Mouse (Mus musculus): ENCODE measurements at regions not wholly inside any gene's neighbourhood (a gene's known extent, or its start where the extent isn't known, plus 50 kb on each side); places are given as distances from the start of the nearest gene placed in this dataset.

GRCm38 (mm10) chr16:28018311-28018710 is 629.6 kb downstream of the Ccdc50 start:
- no peak overlapping the region for H3K9ac ChIP-seq (ENCODE audit: low read depth, poor library complexity, severe bottlenecking)
- H3K4me3 ChIP-seq (ENCODE audit: low read depth, low read length): no peak overlapping the region
- H3K4me1 ChIP-seq (ENCODE audit: control insufficient read depth, insufficient read depth, low read length): no peaks in the 10 kb centered on the region
- H3K9me3 ChIP-seq (replicated peaks; ENCODE audit: control insufficient read depth, insufficient read depth, low read length, poor library complexity, severe bottlenecking): no peaks in the 10 kb centered on the region
- no peaks in the 10 kb centered on the region for H3K36me3 ChIP-seq (ENCODE audit: control insufficient read depth, insufficient read depth, low read length, poor library complexity, severe bottlenecking)
- no peaks in the 10 kb centered on the region for H3K27me3 ChIP-seq (ENCODE audit: control insufficient read depth, insufficient read depth, low read length, poor library complexity, severe bottlenecking)
- TF ChIP-seq CTCF (IDR thresholded peaks at IDR 0.05; ENCODE audit: low read depth, low read length): no peak
- no peak for TF ChIP-seq EP300 (IDR thresholded peaks at IDR 0.05; ENCODE audit: insufficient read depth, low read depth, low read length)
- TF ChIP-seq POLR2A (IDR thresholded peaks at IDR 0.05; ENCODE audit: insufficient read depth, low read length): no peak
- H3K27ac ChIP-seq (ENCODE audit: insufficient read depth, low read length): no peak overlapping the region

- Histone ChIP-seq H3K4me1 (ENCODE audit: control insufficient read depth, insufficient read depth, low read length) (peaks cover 3% of the 10 kb centered on the region), H3K36me3 (ENCODE audit: control insufficient read depth, insufficient read depth, low read length, poor library complexity, severe bottlenecking) (no peaks in the 10 kb centered on the region), H3K9ac (ENCODE audit: low read depth, poor library complexity, severe bottlenecking) (no peak overlapping the region), H3K27ac (ENCODE audit: insufficient read depth, low read length) (no peak overlapping the region), H3K4me3 (ENCODE audit: low read depth, low read length) (no peak overlapping the region), H3K27me3 (ENCODE audit: control insufficient read depth, insufficient read depth, low read length, poor library complexity, severe bottlenecking) (no peaks in the 10 kb centered on the region), H3K9me3 (replicated peaks; ENCODE audit: control insufficient read depth, insufficient read depth, low read length, poor library complexity, severe bottlenecking) (no peaks in the 10 kb centered on the region)
- no peak for TF ChIP-seq EP300 (IDR thresholded peaks at IDR 0.05; ENCODE audit: insufficient read depth, low read depth, low read length)
- TF ChIP-seq POLR2A (IDR thresholded peaks at IDR 0.05; ENCODE audit: insufficient read depth, low read length): no peak
- no peak for TF ChIP-seq CTCF (IDR thresholded peaks at IDR 0.05; ENCODE audit: low read depth, low read length)
These were observed 650.3 kb downstream of the Ccdc50 start for GRCm38 (mm10) chr16:28038954-28039353.

GRCm38 (mm10) chr16:28043046-28043445 is 654.4 kb downstream of the Ccdc50 start:
- Histone ChIP-seq H3K36me3 (ENCODE audit: control insufficient read depth, insufficient read depth, low read length, poor library complexity, severe bottlenecking) (no peaks in the 10 kb centered on the region), H3K4me1 (ENCODE audit: control insufficient read depth, insufficient read depth, low read length) (peaks cover 3% of the 10 kb centered on the region), H3K9me3 (replicated peaks; ENCODE audit: control insufficient read depth, insufficient read depth, low read length, poor library complexity, severe bottlenecking) (no peaks in the 10 kb centered on the region), H3K4me3 (ENCODE audit: low read depth, low read length) (no peak overlapping the region), H3K27ac (ENCODE audit: insufficient read depth, low read length) (no peak overlapping the region), H3K9ac (ENCODE audit: low read depth, poor library complexity, severe bottlenecking) (no peak overlapping the region), H3K27me3 (ENCODE audit: control insufficient read depth, insufficient read depth, low read length, poor library complexity, severe bottlenecking) (no peaks in the 10 kb centered on the region)
- TF ChIP-seq POLR2A (IDR thresholded peaks at IDR 0.05; ENCODE audit: insufficient read depth, low read length): no peak
- TF ChIP-seq EP300 (IDR thresholded peaks at IDR 0.05; ENCODE audit: insufficient read depth, low read depth, low read length): no peak
- TF ChIP-seq CTCF (IDR thresholded peaks at IDR 0.05; ENCODE audit: low read depth, low read length): no peak

GRCm38 (mm10) chr16:28064785-28065301 is 676.2 kb downstream of the Ccdc50 start:
- H3K4me3 ChIP-seq (ENCODE audit: low read depth, low read length): no peak overlapping the region
- no peak for TF ChIP-seq CTCF (IDR thresholded peaks at IDR 0.05; ENCODE audit: low read depth, low read length)
- TF ChIP-seq POLR2A (IDR thresholded peaks at IDR 0.05; ENCODE audit: insufficient read depth, low read length): no peak
- no peak for TF ChIP-seq EP300 (IDR thresholded peaks at IDR 0.05; ENCODE audit: insufficient read depth, low read depth, low read length)

DNA sequence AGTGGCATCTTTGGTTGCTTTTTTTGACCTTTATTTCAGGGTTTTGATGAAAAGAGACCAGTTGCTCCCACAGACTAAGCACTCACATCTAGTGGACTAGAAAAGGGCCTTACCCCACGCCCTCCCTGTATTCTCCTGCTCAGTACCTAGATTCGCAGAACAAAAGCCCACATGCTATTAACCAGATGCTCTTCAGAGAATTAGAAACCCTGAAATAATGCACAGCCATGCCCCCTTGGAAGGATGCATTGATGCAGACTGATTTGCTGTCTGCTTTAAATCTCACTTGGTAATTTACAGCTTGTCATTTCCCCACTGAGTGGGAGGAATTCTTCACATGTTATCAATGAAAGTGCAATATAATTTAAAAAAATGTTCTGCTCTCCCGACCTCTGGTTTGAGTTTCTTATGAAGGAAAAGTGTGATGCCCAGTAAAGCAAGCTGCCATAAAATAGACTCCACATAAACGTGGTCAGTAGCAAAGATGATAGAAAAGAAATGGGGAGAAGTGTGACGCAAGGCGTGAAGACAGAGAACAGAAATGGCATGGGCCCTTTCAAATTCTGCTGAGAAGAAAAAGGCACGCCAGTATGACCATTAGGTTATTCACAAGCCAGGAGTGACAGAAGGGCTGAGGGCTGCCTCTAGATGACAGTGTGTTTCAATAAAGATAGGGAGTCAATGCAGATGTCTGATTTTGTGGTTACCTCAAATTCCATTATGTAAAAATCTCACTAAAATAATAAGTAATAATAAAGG is 669.8 kb downstream of the Fgf12 start:
- H3K27ac ChIP-seq (ENCODE audit: insufficient read depth, low read length): no peak overlapping the region
- H3K4me1 ChIP-seq (ENCODE audit: control insufficient read depth, insufficient read depth, low read length): no peaks in the 10 kb centered on the region
- no peaks in the 10 kb centered on the region for H3K27me3 ChIP-seq (ENCODE audit: control insufficient read depth, insufficient read depth, low read length, poor library complexity, severe bottlenecking)
- TF ChIP-seq EP300 (IDR thresholded peaks at IDR 0.05; ENCODE audit: insufficient read depth, low read depth, low read length) (no peak), CTCF (IDR thresholded peaks at IDR 0.05; ENCODE audit: low read depth, low read length) (no peak), POLR2A (IDR thresholded peaks at IDR 0.05; ENCODE audit: insufficient read depth, low read length) (no peak)
- H3K36me3 ChIP-seq (ENCODE audit: control insufficient read depth, insufficient read depth, low read length, poor library complexity, severe bottlenecking): no peaks in the 10 kb centered on the region
- no peak overlapping the region for H3K9ac ChIP-seq (ENCODE audit: low read depth, poor library complexity, severe bottlenecking)
- no peak overlapping the region for H3K4me3 ChIP-seq (ENCODE audit: low read depth, low read length)
- H3K9me3 ChIP-seq (replicated peaks; ENCODE audit: control insufficient read depth, insufficient read depth, low read length, poor library complexity, severe bottlenecking): no peaks in the 10 kb centered on the region

More at GRCm38 (mm10) chr16:28064785-28065301, 676.2 kb downstream of the Ccdc50 start:
- Histone ChIP-seq H3K36me3 (ENCODE audit: control insufficient read depth, insufficient read depth, low read length, poor library complexity, severe bottlenecking) (no peaks in the 10 kb centered on the region), H3K9ac (ENCODE audit: low read depth, poor library complexity, severe bottlenecking) (no peak overlapping the region), H3K27me3 (ENCODE audit: control insufficient read depth, insufficient read depth, low read length, poor library complexity, severe bottlenecking) (no peaks in the 10 kb centered on the region), H3K27ac (ENCODE audit: insufficient read depth, low read length) (no peak overlapping the region), H3K9me3 (replicated peaks; ENCODE audit: control insufficient read depth, insufficient read depth, low read length, poor library complexity, severe bottlenecking) (no peaks in the 10 kb centered on the region), H3K4me1 (ENCODE audit: control insufficient read depth, insufficient read depth, low read length) (no peaks in the 10 kb centered on the region)

DNA sequence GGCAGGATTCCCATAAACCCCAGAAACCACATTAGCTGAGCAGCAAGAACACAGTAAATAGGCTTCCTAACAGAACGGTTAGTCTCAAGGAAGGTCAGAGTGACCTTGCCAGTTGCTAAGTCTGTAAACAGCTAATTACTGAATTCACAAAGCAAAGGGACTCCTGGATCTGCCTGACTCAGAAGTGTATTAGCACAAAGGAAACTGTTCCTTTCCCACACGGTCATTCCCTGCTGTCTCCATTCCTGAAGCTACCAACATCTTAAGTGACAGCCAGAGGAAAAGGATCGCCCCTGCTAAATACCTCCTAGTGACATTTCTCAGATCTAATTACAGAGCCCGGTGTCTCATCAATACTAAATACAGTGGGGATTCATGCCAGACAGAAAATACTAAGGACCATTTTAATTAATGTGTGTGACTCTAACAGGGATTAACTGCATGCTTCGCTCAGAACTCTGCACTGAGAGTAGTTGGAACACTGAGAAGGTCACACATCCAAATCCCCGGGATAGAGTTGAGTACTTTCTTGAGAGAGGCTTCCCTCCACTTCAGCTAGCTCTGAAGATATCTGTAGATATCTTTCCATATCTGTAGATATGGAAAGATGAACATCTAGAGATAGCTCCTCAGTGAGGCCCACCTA is 663.3 kb downstream of the Fgf12 start:
- Histone ChIP-seq H3K9me3 (replicated peaks; ENCODE audit: control insufficient read depth, insufficient read depth, low read length, poor library complexity, severe bottlenecking) (no peaks in the 10 kb centered on the region), H3K4me1 (ENCODE audit: control insufficient read depth, insufficient read depth, low read length) (no peaks in the 10 kb centered on the region), H3K36me3 (ENCODE audit: control insufficient read depth, insufficient read depth, low read length, poor library complexity, severe bottlenecking) (no peaks in the 10 kb centered on the region), H3K27ac (ENCODE audit: insufficient read depth, low read length) (no peak overlapping the region), H3K27me3 (ENCODE audit: control insufficient read depth, insufficient read depth, low read length, poor library complexity, severe bottlenecking) (no peaks in the 10 kb centered on the region), H3K9ac (ENCODE audit: low read depth, poor library complexity, severe bottlenecking) (no peak overlapping the region), H3K4me3 (ENCODE audit: low read depth, low read length) (no peak overlapping the region)
- TF ChIP-seq POLR2A (IDR thresholded peaks at IDR 0.05; ENCODE audit: insufficient read depth, low read length): no peak
- no peak for TF ChIP-seq CTCF (IDR thresholded peaks at IDR 0.05; ENCODE audit: low read depth, low read length)
- TF ChIP-seq EP300 (IDR thresholded peaks at IDR 0.05; ENCODE audit: insufficient read depth, low read depth, low read length): no peak

Measured in ES-Bruce4 (cell line).